In genomic region chr3:5699528-5699927, GRCm38 (mm10) we compare ENCODE assay signal across 26 mouse cellular contexts.
"Had no signal": no experiment of that assay in that cellular context is flagged by ENCODE, and none has a peak within 500 bp of the region (broad histone marks: within the 10 kb centered on the region; RNA-seq: fewer than 3 reads in every experiment).

No protein-coding gene starts in this region.

- DNase-seq: cerebellum, adult 9-10 months; cerebellum, adult 9-11 months; cerebellum, postnatal 10 days; cerebellum, postnatal 14 days; cerebellum, postnatal 25 days; cerebellum, postnatal 36 days; embryo, embryonic 11 days; forebrain, postnatal 0 days; gastrocnemius, adult 2 months; gastrocnemius, postnatal 10 days; gastrocnemius, postnatal 14 days; gastrocnemius, postnatal 25 days; gastrocnemius, postnatal 36 days; heart, adult 18-20 months; heart, adult 2 months had no signal

- ATAC-seq: forebrain, embryonic 13.5 days; forebrain, embryonic 14.5 days; forebrain, embryonic 15.5 days; forebrain, embryonic 16.5 days; forebrain, postnatal 0 days had no signal

- H3K4me3 ChIP-seq: embryonic facial prominence, embryonic 10.5 days; embryonic facial prominence, embryonic 12.5 days; embryonic facial prominence, embryonic 13.5 days; embryonic facial prominence, embryonic 15.5 days; erythroblast, embryonic 14.5 days; forebrain, embryonic 10.5 days; forebrain, embryonic 12.5 days; forebrain, embryonic 13.5 days; forebrain, embryonic 15.5 days; gastrocnemius, adult 2 months; heart, adult 2 months had no signal

- H3K9ac ChIP-seq: embryonic facial prominence, embryonic 12.5 days; embryonic facial prominence, embryonic 13.5 days; embryonic facial prominence, embryonic 15.5 days; forebrain, embryonic 12.5 days; forebrain, embryonic 13.5 days; forebrain, embryonic 15.5 days; forebrain, postnatal 0 days had no signal

- H3K4me1 ChIP-seq: embryonic facial prominence, embryonic 10.5 days; embryonic facial prominence, embryonic 12.5 days; embryonic facial prominence, embryonic 13.5 days; embryonic facial prominence, embryonic 15.5 days; forebrain, embryonic 10.5 days; forebrain, embryonic 12.5 days; forebrain, embryonic 13.5 days; forebrain, embryonic 15.5 days had no signal

- H3K36me3 ChIP-seq: embryonic facial prominence, embryonic 10.5 days; embryonic facial prominence, embryonic 12.5 days; embryonic facial prominence, embryonic 13.5 days; embryonic facial prominence, embryonic 15.5 days; forebrain, embryonic 10.5 days; forebrain, embryonic 12.5 days; forebrain, embryonic 15.5 days had no signal

- H3K27ac ChIP-seq: embryonic facial prominence, embryonic 10.5 days; embryonic facial prominence, embryonic 12.5 days; embryonic facial prominence, embryonic 13.5 days; embryonic facial prominence, embryonic 15.5 days; forebrain, embryonic 10.5 days; forebrain, embryonic 12.5 days; forebrain, embryonic 13.5 days; forebrain, embryonic 15.5 days; gastrocnemius, adult 2 months; heart, adult 2 months had no signal

- H3K9me3 ChIP-seq: embryonic facial prominence, embryonic 10.5 days; embryonic facial prominence, embryonic 12.5 days; embryonic facial prominence, embryonic 13.5 days; embryonic facial prominence, embryonic 15.5 days; forebrain, embryonic 10.5 days; forebrain, embryonic 12.5 days; forebrain, embryonic 13.5 days; forebrain, embryonic 15.5 days had no signal

- H3K4me2 ChIP-seq: embryonic facial prominence, embryonic 12.5 days; embryonic facial prominence, embryonic 13.5 days; embryonic facial prominence, embryonic 15.5 days; forebrain, embryonic 12.5 days; forebrain, embryonic 13.5 days; forebrain, embryonic 15.5 days had no signal

- H3K27me3 ChIP-seq: embryonic facial prominence, embryonic 12.5 days; embryonic facial prominence, embryonic 13.5 days; embryonic facial prominence, embryonic 15.5 days; forebrain, embryonic 12.5 days; forebrain, embryonic 13.5 days; forebrain, embryonic 15.5 days had no signal
